Mouse (Mus musculus) layer of hippocampus, adult 8-10 months (tissue): ENCODE results near the gene Ly6g5b. TPM values are rescaled to one million over a fixed set of nuclear protein-coding genes. Genes with fewer than 3 reads are reported as not detected.
"Not testable (repeated sequence)": the region's sequence is repeated elsewhere in the genome, so short reads cannot be mapped to it uniquely, and the experiment has no call there.

Source experiments
- DNase-seq, 2 experiments: peaks; one replicate each; pipeline ENCODE4 v3.0.0; 2022; ENCODE audit warnings: low spot score in 2 of 2
- total RNA-seq, 4 experiments: library from RNA; stranded (reverse); gene quantifications; 2 replicates each; pipeline ENCODE4 v1.2.4; 2022

The Ly6g5b gene
- total RNA-seq, 4 experiments from 2014 or later: 0.27 to 0.83 (median 0.63) TPM

DNA sequence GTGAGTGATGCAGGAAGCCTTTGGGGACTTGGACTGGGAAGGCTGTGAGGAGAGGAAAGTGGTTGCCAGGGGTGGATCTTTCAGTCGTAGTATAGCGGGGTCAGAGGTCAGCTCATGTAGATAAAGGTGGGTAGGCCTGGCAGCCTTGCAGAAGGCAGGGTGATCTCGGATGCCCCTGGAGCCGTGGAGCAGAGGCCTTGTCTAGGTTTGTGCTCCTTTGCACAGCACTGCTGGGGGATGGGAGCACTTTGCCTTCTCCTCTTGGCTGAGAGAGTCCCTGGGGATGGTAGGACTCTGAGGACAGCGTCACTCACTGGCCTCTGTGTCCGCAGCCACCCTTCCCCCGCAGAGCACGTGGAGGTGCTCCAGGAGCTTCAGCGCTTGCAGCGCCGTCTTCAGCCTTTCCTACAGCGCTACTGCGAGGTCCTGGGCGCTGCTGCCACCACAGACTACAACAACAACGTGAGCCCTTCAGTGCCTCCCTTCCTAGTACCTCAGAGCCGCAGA lies 25.3 kb upstream of the Ly6g5b start:
- no peak for DNase-seq

DNA sequence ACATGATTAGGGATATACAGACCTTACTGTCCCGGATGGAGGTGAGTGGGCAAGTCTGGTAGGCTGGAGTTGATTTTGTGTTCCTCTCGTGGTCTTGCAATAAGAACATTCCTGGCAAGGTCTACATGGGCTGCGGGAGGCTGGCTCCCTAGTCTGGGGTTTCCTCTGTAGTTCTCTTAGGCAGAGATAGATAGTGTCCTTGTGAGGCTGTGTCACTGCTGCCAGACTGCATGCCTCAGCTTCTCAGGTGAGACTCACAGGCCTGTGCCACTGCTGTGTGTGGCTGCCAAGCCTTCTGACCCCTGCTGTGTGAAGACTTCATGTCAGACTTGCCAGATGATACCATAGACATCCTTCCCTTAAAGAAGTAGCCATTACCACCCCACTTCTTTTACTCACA lies 24.0 kb upstream of the Ly6g5b start:
- no peak for DNase-seq

DNA sequence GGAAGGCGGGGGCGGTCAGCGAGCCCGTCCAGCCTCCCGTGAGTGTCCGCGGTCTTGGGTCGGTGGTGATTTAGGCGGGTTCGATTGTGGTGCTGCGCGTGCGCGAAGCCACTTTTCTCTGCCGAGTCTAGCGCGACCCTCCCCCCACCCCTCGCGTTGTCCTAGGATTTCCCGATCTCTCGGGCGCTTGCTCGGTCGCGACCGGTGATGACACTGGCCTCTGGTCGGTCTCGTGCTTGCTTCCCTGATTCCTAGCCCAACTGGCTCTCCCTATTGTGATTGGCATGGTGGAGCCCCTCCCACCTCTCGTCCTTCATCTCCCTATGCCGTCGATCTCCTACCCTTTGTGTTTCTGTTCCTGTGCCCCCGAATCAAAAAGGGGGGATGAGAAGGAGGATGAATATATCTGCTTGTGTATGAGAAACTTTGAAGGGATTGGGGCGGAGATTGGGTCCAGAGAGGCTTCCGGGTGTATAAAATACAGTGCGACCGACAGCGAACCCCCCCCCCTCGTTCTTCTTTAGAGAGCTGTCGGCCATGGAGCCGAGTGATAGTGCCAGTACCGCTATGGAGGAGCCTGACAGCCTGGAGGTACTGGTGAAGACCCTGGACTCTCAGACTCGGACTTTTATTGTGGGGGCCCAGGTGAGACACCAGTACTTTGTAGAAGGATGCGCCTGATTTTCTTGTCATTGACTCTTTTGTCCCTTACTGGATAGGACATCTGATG lies 20.5 kb upstream of the Ly6g5b start:
- DNase-seq: peak in 1 of 2 experiments; percentile 56

DNA sequence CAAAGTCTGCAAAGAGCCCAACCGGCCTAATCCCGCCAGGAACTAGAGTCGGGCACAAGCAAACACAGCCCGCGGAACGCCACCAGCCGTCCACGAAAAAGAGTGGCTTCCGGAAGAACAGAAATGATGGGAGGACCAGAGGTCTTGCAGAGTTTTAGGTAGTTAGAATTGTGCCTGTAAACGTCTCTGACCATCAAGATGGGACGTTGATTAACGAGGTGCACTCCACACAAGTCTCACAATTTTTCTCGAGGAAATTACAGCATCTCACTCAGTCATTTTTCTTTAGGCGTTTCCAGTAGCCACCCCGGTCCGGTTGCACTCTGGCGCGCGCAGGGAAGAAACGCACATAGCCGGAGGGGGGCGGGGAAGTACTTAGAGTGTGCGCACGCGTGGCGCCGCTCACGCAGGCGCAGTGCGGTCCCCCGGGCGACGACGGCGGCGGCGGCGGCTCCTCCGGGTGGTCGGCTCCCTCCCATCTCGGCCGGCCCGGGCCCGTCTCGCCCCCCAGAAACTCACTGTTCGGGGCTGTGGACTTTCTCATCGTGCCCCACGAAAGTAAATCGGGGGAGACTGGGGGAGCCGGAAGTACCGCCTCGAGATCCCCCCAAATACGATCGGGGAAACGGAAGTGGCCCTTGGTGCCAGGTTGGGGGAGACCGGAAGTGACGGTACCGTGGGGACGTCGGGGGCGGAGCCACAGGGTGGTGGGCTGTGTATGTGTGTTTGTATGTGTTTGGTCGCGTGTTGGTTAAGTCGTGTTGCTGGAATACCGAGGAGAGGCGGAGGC lies 19.8 kb upstream of the Ly6g5b start, which contains the start of gene Bag6:
TSS of gene Bag6 (plus strand) at position 378 of the 790 bp plus-strand sequence.
- peak; percentile 90 to 95 for DNase-seq

DNA sequence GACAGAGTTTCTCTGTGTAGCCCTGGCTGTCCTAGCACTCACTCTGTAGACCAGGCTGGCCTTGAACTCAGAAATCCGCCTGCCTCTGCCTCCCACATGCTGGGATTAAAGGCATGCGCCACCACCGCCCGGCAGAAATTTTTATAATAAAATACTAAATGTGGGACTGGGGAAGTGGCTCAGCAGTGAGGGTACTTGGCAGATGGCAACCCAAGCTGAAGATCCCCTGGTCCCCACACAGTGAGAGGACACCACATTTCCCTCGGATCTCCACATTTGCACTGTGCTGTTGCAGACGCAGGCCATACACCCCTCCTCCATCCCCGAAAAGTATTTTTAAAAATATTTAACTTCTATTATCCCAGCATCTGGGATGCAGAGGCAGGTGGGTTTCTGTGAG lies 18.3 kb upstream of the Ly6g5b start:
- no peak for DNase-seq

DNA sequence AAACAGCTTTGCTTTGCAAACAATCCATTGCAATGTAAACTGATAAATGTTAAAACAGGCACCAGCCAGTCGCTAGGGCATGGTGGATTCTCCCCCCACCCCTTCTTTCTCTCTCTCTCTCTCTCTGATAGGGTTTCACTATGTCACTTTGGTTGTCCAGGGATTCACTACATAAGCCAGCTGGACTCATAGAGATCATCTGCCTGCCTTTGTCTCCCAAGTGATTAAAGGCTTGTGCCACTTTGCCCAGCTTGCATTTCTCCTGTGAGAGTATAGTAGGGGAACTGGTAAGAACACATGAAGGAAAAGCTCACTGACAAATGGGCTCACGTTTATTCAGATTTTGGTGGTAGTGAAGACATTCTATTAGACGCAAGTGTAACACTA lies 16.9 kb upstream of the Ly6g5b start:
- no peak for DNase-seq

DNA sequence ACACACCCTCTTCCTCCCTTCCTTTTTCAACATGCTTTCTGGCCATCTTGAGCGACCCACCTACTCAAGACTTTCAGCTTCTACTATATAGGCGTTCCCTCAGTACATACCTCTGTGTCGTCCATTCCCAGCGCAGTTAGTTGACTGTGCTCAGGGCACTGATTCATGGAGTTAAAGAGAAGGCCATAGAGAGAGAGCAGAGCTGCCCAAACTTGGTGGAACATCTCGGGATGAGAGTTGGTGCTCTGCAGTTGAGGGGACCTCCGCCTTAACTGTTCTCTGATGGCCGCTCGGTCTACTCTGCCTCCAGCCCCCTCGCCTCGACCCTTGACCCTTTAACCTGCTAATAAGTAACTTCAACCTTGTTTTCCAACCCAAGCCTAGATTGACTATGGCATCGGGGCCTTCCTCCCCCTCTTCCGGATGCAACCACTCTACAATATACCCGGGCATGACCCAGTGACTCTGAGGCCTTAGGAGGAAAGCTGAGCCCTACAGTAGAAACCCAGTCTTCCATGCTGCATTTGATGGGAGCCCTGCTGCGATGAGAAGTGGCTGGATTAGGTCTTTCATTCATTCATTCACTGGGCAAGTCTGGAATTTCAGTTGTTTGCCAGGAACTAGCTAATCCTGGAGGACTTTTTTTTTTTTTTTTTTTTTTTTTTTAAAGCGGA lies 16.4 kb upstream of the Ly6g5b start, which contains the start of gene Apom:
TSS of gene Apom (minus strand) at position 551 of the 674 bp plus-strand sequence.
- no peak for DNase-seq

DNA sequence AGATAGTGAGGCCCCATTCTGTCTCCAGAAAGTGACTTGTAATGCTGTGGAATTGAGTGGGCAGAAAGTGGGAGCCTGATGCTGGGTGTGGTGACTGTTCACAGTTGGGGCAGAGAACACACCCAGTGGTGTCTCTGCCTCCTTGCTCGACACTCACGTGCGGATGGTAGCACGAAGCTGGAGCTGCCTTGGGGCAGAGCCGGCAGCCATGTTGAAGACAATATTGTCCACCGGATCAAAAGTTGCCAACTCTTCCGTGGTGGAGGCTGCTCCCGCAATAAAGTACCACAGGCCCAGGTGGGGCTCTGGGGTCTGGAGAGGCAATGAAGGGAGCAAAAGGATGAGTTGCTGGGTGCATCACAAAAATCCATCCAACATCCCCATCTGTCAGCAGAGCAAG lies 15.8 kb upstream of the Ly6g5b start:
- no peak for DNase-seq

DNA sequence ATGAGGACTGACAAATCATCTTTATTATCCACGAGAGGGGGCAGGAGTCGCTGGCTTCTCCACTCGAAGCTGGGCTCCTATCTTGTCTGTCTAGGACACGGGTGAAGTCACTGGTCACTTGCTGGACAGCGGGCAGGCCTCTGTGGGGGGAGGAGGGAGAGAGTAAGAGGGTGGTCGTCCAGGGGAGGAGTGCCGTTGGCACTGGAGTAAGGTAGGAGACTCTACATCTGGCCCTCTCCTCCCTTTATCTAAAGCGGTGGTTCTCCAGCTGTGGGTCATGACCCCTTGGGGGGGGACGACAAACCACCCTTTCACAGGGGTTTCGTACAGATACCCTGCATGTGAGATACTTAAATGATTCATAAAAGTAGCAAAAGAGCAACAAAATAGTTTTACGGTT lies 13.8 kb upstream of the Ly6g5b start:
- no peak for DNase-seq

DNA sequence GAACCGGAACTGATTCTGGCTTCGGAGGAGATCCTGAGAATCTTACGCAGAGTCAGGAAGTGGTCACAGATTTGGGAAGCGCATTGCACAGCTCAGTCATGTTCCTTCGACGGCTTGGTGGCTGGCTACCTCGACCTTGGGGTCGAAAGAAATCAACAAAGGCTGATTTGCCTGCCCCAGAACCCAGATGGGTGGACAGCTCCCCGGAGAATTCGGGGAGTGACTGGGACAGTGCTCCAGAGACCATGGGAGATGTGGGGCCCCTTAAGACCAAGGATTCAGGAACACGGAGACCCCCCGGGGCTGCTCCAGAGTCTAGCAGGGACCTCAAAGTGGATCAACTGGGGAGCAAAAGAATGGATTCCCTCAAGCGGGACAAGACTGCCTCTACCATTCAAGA lies 11.8 kb upstream of the Ly6g5b start:
- no peak for DNase-seq

DNA sequence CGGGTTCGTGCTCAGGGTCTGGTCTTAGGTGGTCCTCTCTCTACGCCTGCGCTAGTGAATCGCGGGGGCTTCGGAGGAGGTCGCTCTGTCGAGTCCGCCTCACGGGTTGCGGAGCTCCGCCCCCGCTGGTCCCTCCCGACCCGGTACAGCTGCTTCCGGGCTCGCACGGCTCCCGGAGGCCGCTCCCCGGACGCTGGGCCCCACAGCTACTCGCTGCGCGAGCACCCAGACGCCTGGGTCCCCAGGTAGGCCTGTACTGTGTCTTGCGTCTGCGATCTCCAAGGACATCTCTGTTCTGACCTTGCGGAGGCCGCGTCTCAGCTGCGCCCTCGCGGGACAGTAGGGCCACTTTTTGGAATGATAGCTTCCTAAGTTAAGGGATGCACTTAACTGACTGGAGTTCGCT lies 11.0 kb upstream of the Ly6g5b start, which contains the start of gene D17H6S53E:
TSS of gene D17H6S53E (plus strand) at position 168 of the 406 bp plus-strand sequence.
- peak; percentile 58 to 62 for DNase-seq

DNA sequence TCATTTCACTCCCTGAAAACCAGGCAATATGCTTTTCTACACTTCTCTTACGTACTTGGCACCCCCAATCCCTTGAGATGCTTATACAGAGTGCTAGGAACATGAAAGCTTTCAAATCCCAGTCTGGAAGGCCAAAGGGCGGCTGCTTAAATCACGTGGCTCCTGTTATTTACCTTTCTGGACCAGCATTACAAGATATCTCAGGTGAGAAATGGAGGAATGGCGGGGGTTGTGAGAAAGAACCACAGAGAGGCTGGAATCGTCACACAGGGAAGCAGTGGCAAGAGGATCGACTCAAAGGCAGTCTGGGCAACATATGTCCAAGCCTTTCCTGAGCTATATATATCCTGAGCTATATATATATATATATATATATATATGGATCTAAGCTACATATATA lies 10.3 kb upstream of the Ly6g5b start:
- no peak for DNase-seq

DNA sequence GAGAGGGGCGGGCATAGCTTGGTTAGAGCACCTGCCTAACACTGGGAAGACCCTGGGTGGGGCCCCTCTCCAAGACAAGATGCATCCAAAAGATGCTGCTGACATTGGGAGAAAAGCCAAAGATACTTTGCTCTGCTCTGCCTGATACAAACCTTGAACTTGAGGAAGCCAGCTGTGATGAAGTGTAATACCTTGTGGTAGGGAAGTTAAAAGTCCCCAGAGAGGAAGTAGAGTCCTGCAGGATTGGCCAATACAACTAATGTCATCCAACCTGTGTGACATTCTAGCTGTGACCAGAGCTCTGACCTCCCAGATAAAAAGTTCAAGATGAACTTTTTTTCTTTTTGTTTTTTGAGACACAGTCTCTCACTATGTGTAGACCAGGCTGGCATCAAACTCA lies 9.9 kb upstream of the Ly6g5b start:
- no peak for DNase-seq

DNA sequence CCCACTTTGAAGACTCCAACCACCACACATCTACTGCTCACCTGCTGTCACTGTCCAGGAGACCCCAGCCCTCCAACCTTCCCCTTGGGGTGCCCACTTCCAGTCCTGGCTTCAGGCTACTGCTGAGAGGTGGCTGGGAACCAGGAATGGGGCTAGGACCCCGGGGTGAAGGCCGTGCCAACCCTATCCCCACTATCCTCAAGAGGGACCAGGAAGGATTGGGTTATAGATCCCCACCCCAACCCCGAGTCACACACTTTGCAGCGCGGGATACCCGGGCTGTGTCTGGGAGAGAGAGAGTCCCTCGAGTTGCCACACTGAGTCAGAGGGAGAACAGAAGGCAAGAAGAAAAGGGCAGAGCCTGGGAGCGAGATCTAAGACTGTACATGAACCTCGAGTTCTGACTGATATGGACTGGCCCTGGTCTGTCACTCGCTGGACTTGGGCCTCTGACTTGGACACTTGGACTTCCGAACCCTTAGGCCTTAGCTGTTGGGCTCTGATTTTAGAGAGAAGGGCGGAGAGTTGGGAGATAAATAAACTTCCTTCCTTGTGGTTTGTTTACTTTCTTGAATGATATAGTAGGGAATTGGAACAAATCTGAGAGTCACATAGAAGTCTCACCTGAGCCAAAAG lies 9.2 kb upstream of the Ly6g5b start:
- not testable (repeated sequence) for DNase-seq

DNA sequence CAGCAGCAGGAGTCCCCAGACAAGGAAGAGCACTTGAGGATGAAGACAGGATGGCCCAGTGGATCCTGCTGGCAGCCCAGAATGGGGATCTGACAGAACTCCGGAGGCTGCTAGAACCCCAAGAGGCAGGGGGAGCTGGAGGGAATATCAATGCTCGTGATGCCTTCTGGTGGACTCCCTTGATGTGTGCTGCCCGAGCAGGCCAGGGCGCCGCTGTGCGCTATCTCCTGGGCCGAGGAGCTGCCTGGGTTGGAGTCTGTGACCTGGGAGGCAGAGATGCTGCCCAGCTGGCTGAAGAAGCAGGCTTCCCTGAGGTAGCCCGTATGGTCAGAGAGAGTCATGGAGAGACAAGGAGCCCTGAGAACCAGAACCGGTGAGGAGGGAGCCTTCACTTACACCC lies 8.1 kb upstream of the Ly6g5b start:
- not testable (repeated sequence) for DNase-seq

DNA sequence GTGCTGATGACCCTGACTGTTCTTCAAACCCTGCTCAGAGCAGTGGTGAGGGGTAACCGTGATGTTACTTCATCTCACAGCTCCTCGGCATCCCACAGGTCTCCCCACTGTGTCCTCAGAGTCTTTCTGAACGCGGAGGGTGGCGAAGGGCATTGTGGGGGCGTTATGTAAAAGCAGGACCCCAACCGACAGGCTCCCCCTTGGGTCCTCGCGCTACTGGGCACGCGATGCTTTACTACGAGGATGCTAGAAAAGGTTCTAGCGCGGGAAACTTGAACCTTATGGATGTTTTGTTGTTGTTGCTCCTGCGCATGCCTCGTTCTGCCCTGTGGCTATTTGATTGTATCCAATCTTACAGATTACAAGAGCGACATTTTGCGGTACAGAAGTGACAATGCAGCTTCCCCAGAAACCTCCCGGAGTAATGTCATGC lies 6.7 kb upstream of the Ly6g5b start, which contains the start of gene Csnk2b:
TSS of gene Csnk2b (minus strand) at position 183 of the 433 bp plus-strand sequence.
- peak; percentile 64 to 69 for DNase-seq

DNA sequence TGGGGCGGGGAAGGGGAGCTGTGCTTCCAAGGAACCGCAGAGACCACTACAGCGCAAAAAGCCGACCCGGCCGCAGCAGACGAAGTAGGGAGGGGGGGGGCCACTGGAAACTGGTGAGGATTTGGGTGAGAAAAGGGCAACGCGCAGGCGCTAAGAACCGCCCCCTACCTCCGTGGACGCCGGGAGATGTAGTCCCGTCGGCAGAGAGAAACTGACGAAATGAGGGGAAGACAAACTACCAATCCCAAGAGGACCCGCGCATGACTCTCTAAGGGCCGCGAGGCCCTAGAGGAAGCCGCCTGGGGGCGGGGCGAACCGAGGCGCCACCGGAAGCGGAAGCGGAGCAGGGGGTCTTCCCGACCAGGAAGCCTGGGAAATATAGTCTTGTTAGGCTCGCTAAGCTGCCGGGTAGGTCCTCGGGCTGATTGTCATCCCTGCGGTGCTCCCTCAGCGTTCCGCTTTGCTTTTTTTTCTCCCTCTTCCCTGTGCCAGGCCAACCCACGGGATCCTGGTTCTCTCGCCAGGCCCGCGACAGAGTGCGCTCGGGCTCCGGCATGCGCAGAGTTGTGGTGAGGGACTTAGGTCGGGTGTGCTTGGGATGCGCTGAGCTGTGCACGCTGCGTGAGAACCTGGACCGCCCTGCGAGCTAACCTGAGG lies 6.0 kb upstream of the Ly6g5b start, which contains the start of gene Gpank1:
TSS of gene Gpank1 (plus strand) at position 313 of the 657 bp plus-strand sequence.
- peak; percentile 98 for DNase-seq

DNA sequence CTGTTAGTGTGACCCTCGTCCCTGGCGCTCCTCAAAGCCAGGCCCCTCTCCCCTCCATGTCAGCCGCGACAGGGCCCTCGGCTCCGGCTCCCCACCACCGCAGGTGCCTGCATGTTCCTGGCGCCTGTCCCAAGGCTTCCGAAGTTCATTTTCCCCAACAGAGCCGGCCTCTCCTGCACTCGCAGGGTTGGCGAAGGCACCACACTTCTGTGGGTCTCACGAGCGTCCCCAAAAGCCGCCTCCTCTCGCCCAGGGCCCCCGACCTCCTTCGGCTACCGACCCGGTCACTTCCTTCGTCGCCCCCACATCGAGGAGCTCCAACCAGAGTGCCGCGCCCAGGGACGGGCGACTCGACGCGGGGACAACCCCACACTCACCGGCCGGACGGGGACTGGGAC lies 5.5 kb upstream of the Ly6g5b start:
- DNase-seq: peak in 1 of 2 experiments; percentile 33

DNA sequence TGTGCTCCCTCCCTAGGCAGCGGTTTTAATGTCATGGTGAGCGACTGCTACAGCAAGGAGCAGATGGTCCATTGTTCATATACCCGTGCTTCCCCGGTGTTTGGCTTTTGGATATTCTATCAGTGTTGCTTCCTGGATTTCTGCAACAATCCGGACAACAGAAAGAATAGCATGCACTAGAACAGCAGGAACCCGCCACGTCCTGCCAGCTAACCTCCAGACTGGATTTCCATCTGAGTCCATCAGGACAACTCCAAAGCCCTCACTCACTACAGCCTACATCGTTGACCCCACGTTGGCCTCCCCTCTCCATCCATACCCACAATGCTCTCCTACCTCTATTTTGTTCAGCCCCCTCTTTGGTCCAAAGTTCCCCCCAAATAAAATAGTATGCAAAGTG lies 3.5 kb downstream of the Ly6g5b start:
- DNase-seq: no peak

DNA sequence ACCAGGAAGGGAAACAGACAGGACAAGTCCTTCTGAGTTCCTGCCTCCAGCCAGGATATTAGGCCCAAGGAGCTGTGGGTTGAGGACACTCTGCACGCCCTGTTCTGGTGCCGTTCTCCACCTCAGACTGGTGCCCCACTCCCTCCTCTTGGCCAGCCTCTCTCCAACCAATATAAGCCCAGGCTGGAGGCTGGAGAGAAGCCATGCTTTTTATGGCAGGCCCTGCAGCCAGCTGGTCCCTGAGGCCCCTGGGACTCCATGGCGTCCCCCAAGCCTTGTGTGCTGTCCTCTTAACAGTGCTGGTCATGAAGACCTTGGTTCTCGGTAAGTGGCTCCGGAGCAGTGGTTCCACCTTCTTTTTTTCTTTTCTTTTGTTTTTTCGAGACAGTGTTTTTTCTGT lies 7.1 kb downstream of the Ly6g5b start, which contains the start of gene Ly6g5c:
TSS of gene Ly6g5c (plus strand) at position 183 of the 400 bp plus-strand sequence.
- no peak for DNase-seq
